Mouse (Mus musculus) ES-Bruce4 (cell line): ENCODE data around the gene Cabcoco1.

ENCODE experiments used
- CTCF ChIP-seq: IDR thresholded peaks from one replicate; pipeline ENCODE4 v1.8.1; 2011; ENCODE audit warnings: low read depth, low read length
- EP300 ChIP-seq: IDR thresholded peaks from 2 replicates; pipeline ENCODE4 v1.6.1; 2011; ENCODE audit warnings: low read depth, low read length; ENCODE audit not compliant: insufficient read depth
- POLR2A ChIP-seq: IDR thresholded peaks from one replicate; pipeline ENCODE4 v1.8.1; 2011; ENCODE audit warnings: low read length; ENCODE audit not compliant: insufficient read depth

DNA sequence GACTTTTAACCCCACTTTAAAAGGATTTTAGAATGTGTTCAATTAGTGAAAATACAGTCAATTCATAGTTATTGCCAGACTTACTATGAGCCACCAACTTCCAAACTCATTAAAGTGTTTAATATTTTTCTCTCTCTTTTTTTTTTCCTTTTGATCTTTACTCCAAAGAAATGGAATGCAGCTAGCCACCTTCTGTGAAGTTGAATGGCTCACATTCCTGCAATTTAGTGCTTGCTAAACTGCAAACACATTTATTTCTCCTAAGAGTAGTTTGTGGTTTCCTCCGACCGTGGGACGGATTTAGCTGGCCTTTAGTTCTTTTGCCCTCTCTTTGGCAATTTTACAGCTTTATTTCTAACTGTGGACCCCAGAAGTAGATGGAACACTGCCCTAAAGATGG lies 1.4 kb upstream of the Cabcoco1 start:
- no peak for TF ChIP-seq POLR2A
- TF ChIP-seq CTCF, result no peak
- no peak for TF ChIP-seq EP300
